Mouse (Mus musculus): Measurements from ENCODE around the gene Kpnb1.

DNA sequence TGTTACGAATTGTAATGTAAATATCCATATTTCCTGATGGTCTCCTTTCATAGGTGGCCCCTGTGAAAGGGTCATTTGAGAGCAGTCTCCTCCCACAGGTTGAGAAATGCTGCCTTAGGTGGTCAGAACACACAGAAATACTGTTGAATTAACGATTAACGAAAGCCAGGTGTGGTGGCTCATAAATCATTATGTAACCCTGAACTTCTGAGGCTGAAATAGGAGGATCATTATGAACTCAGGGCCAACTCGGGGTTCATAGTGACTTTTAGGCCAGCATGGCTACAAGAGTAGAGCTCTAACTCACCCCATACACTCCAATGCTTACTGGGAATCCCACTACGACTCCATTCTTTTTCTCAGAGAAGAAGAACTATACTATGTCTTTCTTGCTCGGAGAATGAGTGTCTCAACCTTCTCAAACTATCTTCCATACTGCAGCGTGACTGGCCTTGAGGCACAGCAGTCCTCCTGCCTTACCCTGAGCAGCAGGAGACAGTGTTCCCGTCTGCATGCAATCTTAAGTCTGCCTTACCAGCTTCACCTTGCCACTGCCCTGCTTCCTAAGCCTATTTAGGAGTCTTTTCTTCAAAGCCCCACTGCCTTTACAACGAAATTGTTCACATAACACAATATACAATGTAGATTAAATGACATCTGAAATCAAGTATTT, 23.2 kb upstream of the Kpnb1 start:
- no peak for TF ChIP-seq POLR2A (IDR thresholded peaks at IDR 0.05; ENCODE audit: insufficient read depth, low read depth, low read length)
- TF ChIP-seq EP300 (IDR thresholded peaks at IDR 0.05; ENCODE audit: insufficient read depth, low read depth, low read length): no peak
- TF ChIP-seq CTCF (IDR thresholded peaks at IDR 0.05): no peak
